Mouse (Mus musculus): ENCODE data around the gene Nup88. TPM values are rescaled to one million over a fixed set of nuclear protein-coding genes. Genes with fewer than 3 reads are reported as not detected.
"Not testable (repeated sequence)": the region's sequence is repeated elsewhere in the genome, so short reads cannot be mapped to it uniquely, and the experiment has no call there.

Gene Nup88
- polyA plus RNA-seq, 1 experiment from 2014 or later, result 129 TPM

GRCm38 (mm10) chr11:70906681-70907080, 63.1 kb downstream of the Nup88 start:
- Histone ChIP-seq H3K4me3 (ENCODE audit: low read depth, low read length) (no peak overlapping the region), H3K4me2 (no peak overlapping the region), H3K27ac (ENCODE audit: low read depth, low read length) (no peak overlapping the region), H3K4me1 (ENCODE audit: control insufficient read depth, insufficient read depth, low read length) (no peaks in the 10 kb centered on the region), H3K9ac (ENCODE audit: low read depth, low read length) (no peak overlapping the region), H3K36me3 (ENCODE audit: control insufficient read depth, insufficient read depth, low read length) (peaks cover 14% of the 10 kb centered on the region), H3K27me3 (ENCODE audit: control insufficient read depth, insufficient read depth, low read length) (no peaks in the 10 kb centered on the region), H3K9me3 (replicated peaks; ENCODE audit: control insufficient read depth, low read length) (no peaks in the 10 kb centered on the region)
- ATAC-seq (replicated peaks; ENCODE audit: insufficient number of reproducible peaks, low FRiP score, low TSS enrichment), result no peak
- WGBS (ENCODE audit: insufficient replicate concordance), result 73% methylated on average over 3 of the region's 3 CpGs

- peaks cover 26% of the 10 kb centered on the region for H3K36me3 ChIP-seq (ENCODE audit: control insufficient read depth, insufficient read depth, low read length)
- not testable (repeated sequence) for H3K4me3 ChIP-seq (ENCODE audit: low read depth, low read length); H3K4me2 ChIP-seq; H3K27ac ChIP-seq (ENCODE audit: low read depth, low read length); H3K27me3 ChIP-seq (ENCODE audit: control insufficient read depth, insufficient read depth, low read length); H3K9me3 ChIP-seq (replicated peaks; ENCODE audit: control insufficient read depth, low read length); H3K9ac ChIP-seq (ENCODE audit: low read depth, low read length); H3K4me1 ChIP-seq (ENCODE audit: control insufficient read depth, insufficient read depth, low read length); ATAC-seq (replicated peaks; ENCODE audit: insufficient number of reproducible peaks, low FRiP score, low TSS enrichment)
- WGBS (ENCODE audit: insufficient replicate concordance), result 92% methylated on average over 5 of the region's 5 CpGs
Measured at GRCm38 (mm10) chr11:70898182-70898581, 71.6 kb downstream of the Nup88 start.

- Histone ChIP-seq H3K36me3 (ENCODE audit: control insufficient read depth, insufficient read depth, low read length) (peaks cover 23% of the 10 kb centered on the region), H3K9me3 (replicated peaks; ENCODE audit: control insufficient read depth, low read length) (no peaks in the 10 kb centered on the region), H3K27ac (ENCODE audit: low read depth, low read length) (no peak overlapping the region), H3K4me2 (no peak overlapping the region), H3K9ac (ENCODE audit: low read depth, low read length) (no peak overlapping the region), H3K27me3 (ENCODE audit: control insufficient read depth, insufficient read depth, low read length) (no peaks in the 10 kb centered on the region), H3K4me1 (ENCODE audit: control insufficient read depth, insufficient read depth, low read length) (no peaks in the 10 kb centered on the region), H3K4me3 (ENCODE audit: low read depth, low read length) (no peak overlapping the region)
- ATAC-seq (replicated peaks; ENCODE audit: insufficient number of reproducible peaks, low FRiP score, low TSS enrichment), result no peak
- WGBS (ENCODE audit: insufficient replicate concordance), result 92% methylated on average over 3 of the region's 3 CpGs
Measured at GRCm38 (mm10) chr11:70897680-70898079, 72.1 kb downstream of the Nup88 start.

Other genes with a start within 250 kb of the Nup88 start
- 7.1 and 9.3 TPM in 2 replicates for gene Zfp3, start 205.8 kb downstream of the Nup88 start, polyA plus RNA-seq (2014; fragmentation: Nextera tagmentation; extraction: Ambion mirVana)
- gene Scimp, start 157.4 kb downstream of the Nup88 start, polyA plus RNA-seq (2014; fragmentation: Nextera tagmentation; extraction: Ambion mirVana), result 0.27 TPM in 1 of 2 replicates, not detected in the other
- gene Rabep1, start 125.2 kb downstream of the Nup88 start, polyA plus RNA-seq (2014; fragmentation: Nextera tagmentation; extraction: Ambion mirVana), result 25.9 and 27.8 TPM in 2 replicates
- 54.4 and 58.6 TPM in 2 replicates for gene Rpain, start 240 bp upstream of the Nup88 start, polyA plus RNA-seq (2014; fragmentation: Nextera tagmentation; extraction: Ambion mirVana)
- gene C1qbp, start 13.1 kb upstream of the Nup88 start, polyA plus RNA-seq (2014; fragmentation: Nextera tagmentation; extraction: Ambion mirVana), result 270 and 274 TPM in 2 replicates
- gene Dhx33, start 34.5 kb upstream of the Nup88 start, polyA plus RNA-seq (2014; fragmentation: Nextera tagmentation; extraction: Ambion mirVana), result 15.6 and 20.5 TPM in 2 replicates
- 27.4 and 28.0 TPM in 2 replicates for gene Mis12, start 49.6 kb upstream of the Nup88 start, polyA plus RNA-seq (2014; fragmentation: Nextera tagmentation; extraction: Ambion mirVana)
- 34.7 and 34.8 TPM in 2 replicates for gene Derl2, start 49.9 kb upstream of the Nup88 start, polyA plus RNA-seq (2014; fragmentation: Nextera tagmentation; extraction: Ambion mirVana)
- gene 6330403K07Rik, start 63.5 kb upstream of the Nup88 start, polyA plus RNA-seq (2014; fragmentation: Nextera tagmentation; extraction: Ambion mirVana), result 20.0 and 26.6 TPM in 2 replicates
- not detected in 2 replicates for gene Nlrp1a, start 174.7 kb upstream of the Nup88 start, polyA plus RNA-seq (2014; fragmentation: Nextera tagmentation; extraction: Ambion mirVana)